Comparison of ENCODE assay signal across 22 mouse cellular contexts in the genomic region with DNA sequence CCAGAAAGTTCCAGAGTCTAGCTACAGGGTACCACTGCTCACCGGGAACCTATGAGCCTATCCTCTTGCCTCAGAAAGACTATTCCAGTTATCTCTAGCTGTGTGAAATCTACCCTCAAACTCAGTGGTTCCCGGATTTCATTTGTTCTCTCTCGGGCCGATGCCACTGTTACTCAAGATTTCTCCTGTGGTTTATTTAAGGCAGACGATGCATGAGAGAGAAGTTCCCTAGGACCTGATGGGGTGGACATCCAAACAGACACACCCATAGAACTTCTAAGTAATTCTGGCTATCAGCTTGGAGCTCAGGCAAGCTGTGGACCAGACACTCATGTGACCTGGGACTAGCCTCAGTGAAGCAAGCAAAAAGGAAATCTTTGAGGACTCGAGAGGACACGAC.
A peak's percentile ranks its signal among the peaks of the same experiment; 100 is the strongest.
DNase-seq lines count a peak whose midpoint lies in the region; ATAC-seq and TF ChIP-seq lines count a peak whose summit lies in the region.
"Had no signal": no experiment of that assay in that cellular context is flagged by ENCODE, and none has a peak within 500 bp of the region (broad histone marks: within the 10 kb centered on the region; RNA-seq: fewer than 3 reads in every experiment).

No protein-coding gene starts in this region.

- H3K27ac ChIP-seq in hindbrain, embryonic 11.5 days (ENCODE audit: low read depth, low read length): no peak overlapping the region
- no peak overlapping the region for H3K27ac ChIP-seq in hindbrain, postnatal 0 days
- no peak overlapping the region for H3K27ac ChIP-seq in midbrain, embryonic 11.5 days (ENCODE audit: low read depth, low read length)
- H3K27ac ChIP-seq in midbrain, embryonic 15.5 days: no peak overlapping the region
- H3K27ac ChIP-seq: embryonic facial prominence, embryonic 13.5 days; embryonic facial prominence, embryonic 15.5 days; forebrain, embryonic 12.5 days had no signal

- TF ChIP-seq CTCF in hindbrain, postnatal 0 days (IDR thresholded peaks at IDR 0.05; ENCODE audit: low read depth): no peak
- no peak for TF ChIP-seq CTCF in lung, adult 2 months (IDR thresholded peaks at IDR 0.05; ENCODE audit: insufficient read depth, low read length)

- no peak overlapping the region for H3K4me3 ChIP-seq in hindbrain, embryonic 11.5 days (ENCODE audit: low read depth, low read length)
- no peak overlapping the region for H3K4me3 ChIP-seq in hindbrain, postnatal 0 days (ENCODE audit: low read length)
- H3K4me3 ChIP-seq in midbrain, embryonic 11.5 days (ENCODE audit: low read depth, low read length): no peak overlapping the region
- no peak overlapping the region for H3K4me3 ChIP-seq in midbrain, embryonic 15.5 days
- H3K4me3 ChIP-seq in lung, adult 2 months (replicated peaks; ENCODE audit: extremely low read depth, low read depth, low read length): no peak overlapping the region
- H3K4me3 ChIP-seq: embryonic facial prominence, embryonic 13.5 days; embryonic facial prominence, embryonic 15.5 days; erythroblast, embryonic 14.5 days; forebrain, embryonic 10.5 days; forebrain, embryonic 12.5 days had no signal

- 90% methylated on average over 7 of the region's 7 CpGs for WGBS in hindbrain, embryonic 11.5 days
- 91% methylated on average over 7 of the region's 7 CpGs for WGBS in hindbrain, postnatal 0 days
- 90% methylated on average over 7 of the region's 7 CpGs for WGBS in midbrain, embryonic 11.5 days
- WGBS in midbrain, embryonic 15.5 days: 90% methylated on average over 7 of the region's 7 CpGs
- 83% methylated on average over 7 of the region's 7 CpGs for WGBS in lung, adult 2 months

- H3K9me3 ChIP-seq in hindbrain, embryonic 11.5 days (ENCODE audit: control insufficient read depth, low read length): no peaks in the 10 kb centered on the region
- H3K9me3 ChIP-seq in hindbrain, postnatal 0 days (ENCODE audit: low read length): no peaks in the 10 kb centered on the region
- H3K9me3 ChIP-seq in midbrain, embryonic 11.5 days (ENCODE audit: control insufficient read depth, low read length): no peaks in the 10 kb centered on the region
- no peaks in the 10 kb centered on the region for H3K9me3 ChIP-seq in midbrain, embryonic 15.5 days
- H3K9me3 ChIP-seq: embryonic facial prominence, embryonic 13.5 days; embryonic facial prominence, embryonic 15.5 days; forebrain, embryonic 10.5 days; forebrain, embryonic 12.5 days had no signal

- no peaks in the 10 kb centered on the region for H3K27me3 ChIP-seq in hindbrain, embryonic 11.5 days (ENCODE audit: control insufficient read depth, insufficient read depth, low read length)
- no peaks in the 10 kb centered on the region for H3K27me3 ChIP-seq in hindbrain, postnatal 0 days (ENCODE audit: insufficient read depth, low read length)
- no peaks in the 10 kb centered on the region for H3K27me3 ChIP-seq in midbrain, embryonic 11.5 days (ENCODE audit: control insufficient read depth, insufficient read depth, low read length)
- no peaks in the 10 kb centered on the region for H3K27me3 ChIP-seq in midbrain, embryonic 15.5 days (replicated peaks)
- H3K27me3 ChIP-seq: embryonic facial prominence, embryonic 13.5 days; embryonic facial prominence, embryonic 15.5 days; forebrain, embryonic 12.5 days had no signal

- no peaks in the 10 kb centered on the region for H3K4me1 ChIP-seq in hindbrain, embryonic 11.5 days (replicated peaks; ENCODE audit: control insufficient read depth, insufficient read depth, low read length)
- peaks cover 7% of the 10 kb centered on the region; the same call in 1 of the 2 replicates for H3K4me1 ChIP-seq in hindbrain, postnatal 0 days (ENCODE audit: insufficient read depth, low read length)
- H3K4me1 ChIP-seq in midbrain, embryonic 11.5 days (ENCODE audit: control insufficient read depth, insufficient read depth, low read length): peaks cover 2% of the 10 kb centered on the region; the same call in 1 of the 2 replicates
- peaks cover 20% of the 10 kb centered on the region for H3K4me1 ChIP-seq in midbrain, embryonic 15.5 days
- no peaks in the 10 kb centered on the region; the same call in none of the 2 replicates for H3K4me1 ChIP-seq in lung, adult 2 months (ENCODE audit: control insufficient read depth, insufficient read depth, low read length)

- TF ChIP-seq POLR2A in lung, adult 2 months (IDR thresholded peaks at IDR 0.05; ENCODE audit: borderline replicate concordance, extremely low read depth, low read depth, low read length): no peak

- no peak for ATAC-seq in hindbrain, embryonic 11.5 days (ENCODE audit: low FRiP score)
- no peak for ATAC-seq in hindbrain, postnatal 0 days
- ATAC-seq in midbrain, embryonic 11.5 days (ENCODE audit: low FRiP score): no peak
- no peak for ATAC-seq in midbrain, embryonic 15.5 days (replicated peaks)
- ATAC-seq in megakaryocyte, adult 5-6 weeks (ENCODE audit: poor library complexity, severe bottlenecking): peak; percentile 69
- ATAC-seq: forebrain, embryonic 14.5 days had no signal

- no peaks in the 10 kb centered on the region for H3K36me3 ChIP-seq in hindbrain, embryonic 11.5 days (ENCODE audit: control insufficient read depth, insufficient read depth, low read length)
- H3K36me3 ChIP-seq in hindbrain, postnatal 0 days (ENCODE audit: insufficient read depth, low read length): no peaks in the 10 kb centered on the region
- no peaks in the 10 kb centered on the region for H3K36me3 ChIP-seq in midbrain, embryonic 11.5 days (ENCODE audit: control insufficient read depth, insufficient read depth, low read length)
- H3K36me3 ChIP-seq in midbrain, embryonic 15.5 days (replicated peaks): no peaks in the 10 kb centered on the region
- H3K36me3 ChIP-seq: embryonic facial prominence, embryonic 13.5 days; embryonic facial prominence, embryonic 15.5 days; forebrain, embryonic 10.5 days; forebrain, embryonic 12.5 days had no signal

- H3K4me2 ChIP-seq in hindbrain, embryonic 11.5 days (replicated peaks; ENCODE audit: low read depth, low read length): no peak overlapping the region
- no peak overlapping the region for H3K4me2 ChIP-seq in hindbrain, postnatal 0 days (ENCODE audit: low read depth, low read length)
- H3K4me2 ChIP-seq in midbrain, embryonic 11.5 days: no peak overlapping the region
- H3K4me2 ChIP-seq in midbrain, embryonic 15.5 days: no peak overlapping the region

- DNase-seq in hindbrain, embryonic 11.5 days (ENCODE audit: low spot score): peak; percentile 2
- DNase-seq in hindbrain, postnatal 0 days (ENCODE audit: low spot score): no peak
- peak; percentile 80 for DNase-seq in midbrain, embryonic 11.5 days (ENCODE audit: low spot score, missing footprints)
- peak; percentile 28 for DNase-seq in skeletal muscle tissue, adult 2 months (ENCODE audit: low read depth, low spot score)
- no peak for DNase-seq in lung, adult 2 months
- DNase-seq in spleen, adult 12 weeks (ENCODE audit: low spot score): no peak
- DNase-seq: adrenal gland, postnatal 10 days; adrenal gland, postnatal 25 days; cerebellum, adult 11 months; cerebellum, adult 18-20 months; cerebellum, adult 8-10 months; cerebellum, adult 9-11 months; cerebellum, postnatal 14 days; cerebellum, postnatal 36 days had no signal

- H3K9ac ChIP-seq in hindbrain, embryonic 11.5 days (ENCODE audit: low read depth, low read length): no peak overlapping the region
- no peak overlapping the region for H3K9ac ChIP-seq in hindbrain, postnatal 0 days (replicated peaks; ENCODE audit: low read length)
- H3K9ac ChIP-seq in midbrain, embryonic 11.5 days (ENCODE audit: low read length): no peak overlapping the region
- H3K9ac ChIP-seq in midbrain, embryonic 15.5 days: no peak overlapping the region
- H3K9ac ChIP-seq: embryonic facial prominence, embryonic 15.5 days; forebrain, embryonic 12.5 days had no signal

Comparison
In these comparisons a context has a peak if more than half of its experiments do, and no peak if none do; other contexts are left out.
1. DNase-seq: peak in hindbrain, embryonic 11.5 days (single experiment), midbrain, embryonic 11.5 days (single experiment) and skeletal muscle tissue, adult 2 months (single experiment); none in hindbrain, postnatal 0 days (single experiment), lung, adult 2 months (single experiment) and spleen, adult 12 weeks (single experiment).